9 mouse cellular contexts compared by ENCODE assay signal in genomic region chr2:118599087-118599486, GRCm38 (mm10). TPM values are rescaled to one million over a fixed set of nuclear protein-coding genes. Genes with fewer than 3 reads are reported as not detected.
A peak's percentile ranks its signal among the peaks of the same experiment; 100 is the strongest.
DNase-seq lines count a peak whose midpoint lies in the region; ATAC-seq and TF ChIP-seq lines count a peak whose summit lies in the region.
"Had no signal": no experiment of that assay in that cellular context is flagged by ENCODE, and none has a peak within 500 bp of the region (broad histone marks: within the 10 kb centered on the region; RNA-seq: fewer than 3 reads in every experiment).

No protein-coding gene starts in this region.

- no peak for DNase-seq in heart, postnatal 0 days (ENCODE audit: low spot score)
- no peak for DNase-seq in heart, adult 2 months
- DNase-seq in embryo, embryonic 9.5 days (ENCODE audit: extremely low spot score): peak; percentile 20
- DNase-seq in left cerebral cortex, adult 2 months (ENCODE audit: extremely low spot score in 1 of 2, low spot score in 2 of 2): no peak
- no peak for DNase-seq in gastrocnemius, postnatal 14 days
- no peak for DNase-seq in kidney, postnatal 10 days
- DNase-seq: thymus, postnatal 4 days had no signal

- H3K4me3 ChIP-seq in heart, postnatal 0 days (ENCODE audit: low read depth, low read length): peak overlapping the region; percentile 75
- H3K4me3 ChIP-seq in heart, adult 2 months: no peak overlapping the region
- peak overlapping the region; percentile 84 for H3K4me3 ChIP-seq in intestine, postnatal 0 days (ENCODE audit: low read depth, low read length)
- H3K4me3 ChIP-seq in neural tube, embryonic 12.5 days: peak overlapping the region; percentile 59
- H3K4me3 ChIP-seq in left cerebral cortex, adult 2 months: no peak overlapping the region

- H3K4me1 ChIP-seq in heart, postnatal 0 days (ENCODE audit: control insufficient read depth, insufficient read depth): peaks cover 17% of the 10 kb centered on the region; the same call in 1 of the 2 replicates
- peaks cover 3% of the 10 kb centered on the region; the same call in 1 of the 2 replicates for H3K4me1 ChIP-seq in heart, adult 2 months (ENCODE audit: control insufficient read depth, insufficient read depth, low read length)
- H3K4me1 ChIP-seq in intestine, postnatal 0 days (replicated peaks; ENCODE audit: control insufficient read depth, insufficient read depth, low read length): peaks cover 3% of the 10 kb centered on the region; the same call in 1 of the 2 replicates
- peaks cover 20% of the 10 kb centered on the region for H3K4me1 ChIP-seq in neural tube, embryonic 12.5 days

- TF ChIP-seq EP300 in heart, postnatal 0 days (IDR thresholded peaks at IDR 0.05; ENCODE audit: low read depth): no peak
- TF ChIP-seq EP300 in heart, adult 2 months (IDR thresholded peaks at IDR 0.05; ENCODE audit: insufficient read depth, low read depth, low read length): no peak

- intact Hi-C loops in heart, adult 2 months (cut with DNase I): no loop called here
- intact Hi-C loops in left cerebral cortex, adult 2 months (cut with DNase I): loop anchor here (5.0 kb wide), 1 partner anchor 337 kb away; no protein-coding TSS in a partner anchor
- intact Hi-C loops in gastrocnemius, postnatal 14 days (cut with DNase I; ENCODE audit: low total_unique reads): no loop called here

- H3K9ac ChIP-seq in heart, postnatal 0 days (replicated peaks; ENCODE audit: low read depth, low read length): peak overlapping the region; percentile 72; the same call in 1 of the 2 replicates
- H3K9ac ChIP-seq in heart, adult 2 months (ENCODE audit: low read depth, low read length): no peak overlapping the region
- no peak overlapping the region for H3K9ac ChIP-seq in intestine, postnatal 0 days (ENCODE audit: low read depth, low read length)
- H3K9ac ChIP-seq in neural tube, embryonic 12.5 days: peak overlapping the region; percentile 68; the same call in 1 of the 2 replicates

- H3K36me3 ChIP-seq in heart, postnatal 0 days (replicated peaks; ENCODE audit: control insufficient read depth, insufficient read depth, low read length): peaks cover 12% of the 10 kb centered on the region
- no peaks in the 10 kb centered on the region for H3K36me3 ChIP-seq in heart, adult 2 months (ENCODE audit: control insufficient read depth, insufficient read depth, low read length)
- peaks cover 4% of the 10 kb centered on the region; the same call in 1 of the 2 replicates for H3K36me3 ChIP-seq in intestine, postnatal 0 days (ENCODE audit: control insufficient read depth, insufficient read depth)
- peaks cover 30% of the 10 kb centered on the region for H3K36me3 ChIP-seq in neural tube, embryonic 12.5 days

- no peak for TF ChIP-seq CTCF in heart, postnatal 0 days (IDR thresholded peaks at IDR 0.05; ENCODE audit: low read depth)
- no peak for TF ChIP-seq CTCF in heart, adult 2 months (IDR thresholded peaks at IDR 0.05)
- TF ChIP-seq CTCF in intestine, postnatal 0 days (IDR thresholded peaks at IDR 0.05; ENCODE audit: low read depth): no peak
- no peak for TF ChIP-seq CTCF in left cerebral cortex, adult 2 months (IDR thresholded peaks at IDR 0.05)

- H3K27ac ChIP-seq in heart, postnatal 0 days (ENCODE audit: low read depth): no peak overlapping the region
- H3K27ac ChIP-seq in heart, adult 2 months: no peak overlapping the region
- H3K27ac ChIP-seq in intestine, postnatal 0 days (ENCODE audit: low read depth, low read length): no peak overlapping the region
- no peak overlapping the region for H3K27ac ChIP-seq in neural tube, embryonic 12.5 days
- no peak overlapping the region for H3K27ac ChIP-seq in left cerebral cortex, adult 2 months

- 33% methylated on average over 5 of the region's 5 CpGs for WGBS in heart, postnatal 0 days
- WGBS in heart, adult 2 months: 32% methylated on average over 5 of the region's 5 CpGs
- 21% methylated on average over 5 of the region's 5 CpGs for WGBS in intestine, postnatal 0 days
- WGBS in neural tube, embryonic 12.5 days: 38% methylated on average over 5 of the region's 5 CpGs

- ATAC-seq in heart, postnatal 0 days (ENCODE audit: insufficient read depth, low read depth): no peak
- ATAC-seq in intestine, postnatal 0 days: no peak
- no peak for ATAC-seq in neural tube, embryonic 12.5 days (ENCODE audit: low FRiP score, low read depth)

- TF ChIP-seq POLR2A in heart, adult 2 months (IDR thresholded peaks at IDR 0.05; ENCODE audit: insufficient read depth, low read depth, low read length): no peak

- peak overlapping the region; percentile 88 for H3K4me2 ChIP-seq in heart, postnatal 0 days (ENCODE audit: low read depth, low read length)
- H3K4me2 ChIP-seq in intestine, postnatal 0 days (replicated peaks; ENCODE audit: low read depth): peak overlapping the region; percentile 87
- H3K4me2 ChIP-seq in neural tube, embryonic 12.5 days (replicated peaks): peak overlapping the region; percentile 83

- H3K9me3 ChIP-seq in heart, postnatal 0 days (replicated peaks; ENCODE audit: control insufficient read depth, low read length): no peaks in the 10 kb centered on the region
- no peaks in the 10 kb centered on the region for H3K9me3 ChIP-seq in intestine, postnatal 0 days (ENCODE audit: control insufficient read depth)
- no peaks in the 10 kb centered on the region for H3K9me3 ChIP-seq in neural tube, embryonic 12.5 days

- H3K79me2 ChIP-seq in heart, adult 2 months (replicated peaks; ENCODE audit: control insufficient read depth, insufficient read depth, low read length): no peaks in the 10 kb centered on the region

- H3K27me3 ChIP-seq in heart, postnatal 0 days (ENCODE audit: control insufficient read depth, insufficient read depth, low read length): no peaks in the 10 kb centered on the region
- H3K27me3 ChIP-seq in heart, adult 2 months (ENCODE audit: control insufficient read depth, insufficient read depth, low read length): no peaks in the 10 kb centered on the region
- H3K27me3 ChIP-seq in intestine, postnatal 0 days (replicated peaks; ENCODE audit: control insufficient read depth, insufficient read depth, low read length): no peaks in the 10 kb centered on the region
- H3K27me3 ChIP-seq in neural tube, embryonic 12.5 days (replicated peaks): no peaks in the 10 kb centered on the region

RNA-seq across cellular contexts. Expression of gene Bub1b, which starts 1.1 kb away (rescaled TPM):
- 37.7 and 46.9 TPM in 2 replicates for total RNA-seq in heart, postnatal 0 days (2014; rRNA removed; ENCODE audit: low replicate concordance)
- polyA plus RNA-seq in heart, postnatal 0 days (2015; fragmentation: Nextera tagmentation; extraction: Ambion mirVana): 14.8 and 16.2 TPM in 2 replicates
- 1 to 10 TPM in 1 of 2 experiments, under 1 TPM in 1; 0.65 to 1.8 TPM for total RNA-seq in heart, adult 2 months (2021)
- polyA plus RNA-seq in heart, adult 2 months (2012; rRNA removed): 0.25 and 1.1 TPM in 2 replicates
- 8.9 and 9.9 TPM in 2 replicates for polyA plus RNA-seq in intestine, postnatal 0 days (2015; fragmentation: Nextera tagmentation; extraction: Ambion mirVana)
- polyA plus RNA-seq in neural tube, embryonic 12.5 days (2016; fragmentation: Nextera tagmentation; extraction: Ambion mirVana): 62.9 and 63.6 TPM in 2 replicates
- 1 to 10 TPM; 1.9 to 3.0 TPM for total RNA-seq in left cerebral cortex, adult 2 months (2021)
- total RNA-seq in gastrocnemius, postnatal 14 days (2021): 1 to 10 TPM; 5.7 to 5.8 TPM

RNA-seq across cellular contexts. Expression of gene Bmf, which starts 49.6 kb away (rescaled TPM):
- total RNA-seq in heart, postnatal 0 days (2014; rRNA removed; ENCODE audit: low replicate concordance): 12.7 and 14.5 TPM in 2 replicates
- polyA plus RNA-seq in heart, postnatal 0 days (2015; fragmentation: Nextera tagmentation; extraction: Ambion mirVana): 1.5 and 1.6 TPM in 2 replicates
- total RNA-seq in heart, adult 2 months (2021): 1 to 10 TPM; 5.5 to 7.0 TPM
- 2.9 and 5.7 TPM in 2 replicates for polyA plus RNA-seq in heart, adult 2 months (2012; rRNA removed)
- 1.4 and 1.7 TPM in 2 replicates for polyA plus RNA-seq in intestine, postnatal 0 days (2015; fragmentation: Nextera tagmentation; extraction: Ambion mirVana)
- polyA plus RNA-seq in neural tube, embryonic 12.5 days (2016; fragmentation: Nextera tagmentation; extraction: Ambion mirVana): 5.6 and 7.5 TPM in 2 replicates
- 1 to 10 TPM; 3.2 to 4.0 TPM for total RNA-seq in left cerebral cortex, adult 2 months (2021)
- 10 to 100 TPM; 12.8 to 16.4 TPM for total RNA-seq in gastrocnemius, postnatal 14 days (2021)

Comparison
In these comparisons a context has a peak if more than half of its experiments do, and no peak if none do; other contexts are left out.
1. H3K4me3 ChIP-seq: peak in heart, postnatal 0 days (single experiment), intestine, postnatal 0 days (single experiment) and neural tube, embryonic 12.5 days (single experiment); none in heart, adult 2 months (single experiment) and left cerebral cortex, adult 2 months (single experiment).
2. H3K9ac ChIP-seq: peak in heart, postnatal 0 days (single experiment) and neural tube, embryonic 12.5 days (single experiment); none in heart, adult 2 months (single experiment) and intestine, postnatal 0 days (single experiment).
3. Peak in every context shown above with its lines, with median percentiles within 50 percentile points of each other: H3K4me2 ChIP-seq.